Mouse (Mus musculus) CD8-positive naive resting alpha-beta T cell, adult 2 months (primary cell): ENCODE data around the gene Polr2b.

Experiments used
- DNase-seq, 2 experiments: peaks; one replicate each; pipeline ENCODE4 v3.0.0; 2022; ENCODE audit warnings: low read depth in 2 of 2, low spot score in 2 of 2

The Polr2b gene

DNA sequence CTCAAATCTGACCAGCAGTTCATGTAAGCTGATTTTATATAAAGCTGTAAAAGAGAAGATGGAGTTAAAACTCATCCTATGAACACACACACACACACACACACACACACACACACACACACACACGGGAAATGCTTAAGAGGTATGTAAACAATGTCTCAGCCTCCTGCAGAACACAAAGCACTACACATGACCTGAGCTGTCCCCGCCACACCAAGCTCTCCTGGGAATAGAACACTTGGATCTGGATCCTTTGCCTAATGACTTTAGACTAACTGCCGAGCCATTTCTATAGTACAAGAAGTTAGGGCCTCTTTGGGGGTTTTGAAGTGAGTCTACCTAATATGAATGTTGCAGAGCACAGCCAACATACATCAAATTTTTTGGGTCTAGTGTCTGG lies 52.2 kb downstream of the Polr2b start:
- DNase-seq, result no peak

DNA sequence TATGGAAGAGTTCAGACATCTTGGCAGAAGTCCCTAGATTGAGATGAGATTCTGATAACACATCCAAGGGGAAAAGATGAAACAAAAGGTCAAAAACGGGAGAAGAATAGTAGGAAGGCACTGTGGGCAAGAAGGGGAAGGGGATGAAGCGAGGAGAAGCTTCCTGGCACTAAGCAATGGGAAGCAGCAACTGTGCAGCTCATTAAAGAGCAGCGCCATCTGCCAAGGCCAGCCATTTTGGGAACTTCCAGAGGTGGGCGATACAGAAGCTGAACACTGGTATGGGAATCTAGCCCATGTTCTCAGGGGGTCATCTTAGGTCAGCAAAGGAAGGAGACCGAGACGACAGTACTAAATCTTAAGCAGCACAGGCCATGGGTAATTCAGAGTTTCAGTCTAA lies 53.7 kb downstream of the Polr2b start:
- no peak for DNase-seq

DNA sequence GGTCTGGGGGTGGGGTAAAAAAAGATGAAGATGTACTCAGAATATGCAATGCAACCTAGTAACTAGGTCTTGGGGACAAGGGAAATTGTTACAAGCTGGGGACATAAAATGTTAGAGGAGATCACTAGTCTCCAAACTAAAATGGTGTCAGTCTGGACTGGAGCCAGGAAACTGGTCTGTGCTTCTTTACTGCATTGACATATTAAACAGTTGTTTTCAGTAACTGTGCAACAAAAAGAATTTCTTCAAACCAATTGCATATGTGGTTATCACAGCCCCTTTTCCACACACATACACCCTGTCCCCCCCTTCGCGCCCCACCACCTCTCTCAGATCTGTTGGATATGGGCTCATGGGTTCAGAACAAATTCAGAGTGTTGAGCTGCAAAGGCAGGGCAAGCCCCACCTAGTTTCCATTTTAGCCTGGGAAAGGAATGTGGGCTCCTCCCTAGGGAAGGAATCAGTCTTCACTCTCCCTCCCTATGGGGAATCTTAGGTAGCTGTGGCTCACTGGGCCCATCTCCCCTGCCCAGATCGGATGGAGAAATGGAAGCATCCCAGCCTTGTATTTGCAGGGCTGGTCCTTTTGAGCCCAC lies 54.6 kb downstream of the Polr2b start:
- no peak for DNase-seq

DNA sequence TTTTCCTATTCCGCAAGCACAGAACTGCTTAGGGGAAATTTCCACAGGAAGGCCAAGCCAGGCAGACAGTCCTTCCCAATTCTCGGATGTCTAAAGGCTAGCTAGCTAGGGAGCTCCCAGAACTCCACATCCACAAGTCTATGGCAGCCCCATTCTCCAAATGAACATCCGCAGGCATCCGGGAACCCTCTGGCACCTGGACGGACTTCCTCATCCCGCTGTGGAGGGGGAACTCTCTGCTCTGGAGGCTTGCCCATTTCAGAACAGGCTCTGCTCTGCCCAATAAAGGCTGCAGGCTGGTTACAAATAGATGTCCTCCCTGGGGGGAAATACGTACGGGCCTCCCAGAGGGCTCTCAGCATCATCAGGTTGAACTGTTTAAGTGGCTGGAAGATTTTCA lies 56.4 kb downstream of the Polr2b start:
- no peak for DNase-seq

DNA sequence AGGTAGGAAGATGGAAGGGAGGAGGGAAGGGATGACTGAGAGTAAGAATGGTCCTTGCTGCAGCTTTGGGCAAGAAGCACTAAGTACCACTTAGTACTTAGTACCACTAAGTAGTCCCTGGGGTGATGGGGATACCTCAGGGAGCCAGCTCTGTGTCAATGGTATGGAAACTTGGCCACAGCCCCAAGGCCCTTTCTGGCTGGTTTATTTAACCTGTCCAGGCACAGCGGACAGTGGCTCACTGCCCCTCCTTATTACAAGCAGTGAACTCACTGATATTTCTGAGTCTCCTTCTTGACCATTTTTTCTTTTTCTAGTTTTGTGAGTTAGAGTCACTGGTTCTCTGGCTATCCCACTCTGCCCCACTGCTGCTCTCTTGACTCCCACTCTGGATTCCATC lies 57.2 kb downstream of the Polr2b start:
- DNase-seq, result no peak

DNA sequence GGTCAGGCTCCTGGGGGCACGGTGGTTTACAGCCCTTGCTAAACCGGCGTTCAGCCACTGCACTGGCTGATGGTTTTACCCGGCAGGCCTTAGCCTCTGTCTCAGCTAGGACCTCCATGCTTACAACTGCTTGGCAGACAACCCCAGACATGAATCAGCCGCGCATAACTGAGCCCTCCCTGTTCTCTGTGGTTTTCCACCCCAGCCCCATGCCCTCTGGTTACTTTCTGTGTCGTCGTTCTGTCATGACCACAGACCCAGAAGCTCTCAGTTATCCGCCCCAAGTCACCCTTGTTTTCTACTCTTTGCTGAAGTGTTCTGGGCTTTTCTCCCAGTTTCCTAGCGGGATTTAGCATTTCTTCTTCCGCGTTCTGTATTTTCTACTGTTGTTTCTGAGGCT lies 57.7 kb downstream of the Polr2b start:
- no peak for DNase-seq

DNA sequence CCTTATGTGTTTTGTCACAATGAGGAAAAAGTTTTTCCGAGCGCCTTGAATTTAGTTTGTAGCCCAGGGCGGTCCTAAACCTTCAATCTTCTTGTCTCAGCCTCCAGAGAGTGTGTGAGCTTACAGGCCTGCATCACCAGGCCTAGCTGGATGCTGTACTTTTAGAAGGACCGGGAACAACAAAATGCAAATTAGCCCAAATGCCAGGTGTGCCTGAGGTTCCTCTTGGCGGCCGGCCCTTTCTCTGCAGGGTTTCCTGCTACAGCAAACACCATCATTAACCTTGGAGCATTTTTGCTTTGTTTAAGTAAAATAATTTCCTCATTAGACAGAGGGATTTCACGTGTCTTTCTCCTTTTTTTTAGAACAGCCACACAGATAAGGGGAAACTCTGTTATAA lies 58.2 kb downstream of the Polr2b start:
- DNase-seq, result no peak

DNA sequence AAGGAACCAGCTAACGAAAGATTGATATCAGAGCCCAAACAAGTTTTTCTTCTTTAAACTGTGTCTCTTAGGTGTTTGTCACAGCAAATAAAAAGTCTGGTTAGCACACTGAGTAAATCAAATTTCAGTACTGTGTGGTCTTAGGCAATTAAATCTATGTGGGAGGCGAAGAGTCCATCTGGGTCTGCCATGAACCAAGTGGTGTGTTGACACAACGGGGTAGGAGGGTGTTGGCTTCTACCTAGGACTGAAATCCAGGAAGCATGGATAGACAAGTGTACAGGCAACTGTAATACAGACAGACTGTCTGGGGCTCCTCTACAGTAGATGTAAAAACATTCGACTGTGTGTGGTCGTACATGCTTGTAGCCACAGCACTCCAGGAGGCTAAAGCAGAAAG lies 59.4 kb downstream of the Polr2b start:
- no peak for DNase-seq

DNA sequence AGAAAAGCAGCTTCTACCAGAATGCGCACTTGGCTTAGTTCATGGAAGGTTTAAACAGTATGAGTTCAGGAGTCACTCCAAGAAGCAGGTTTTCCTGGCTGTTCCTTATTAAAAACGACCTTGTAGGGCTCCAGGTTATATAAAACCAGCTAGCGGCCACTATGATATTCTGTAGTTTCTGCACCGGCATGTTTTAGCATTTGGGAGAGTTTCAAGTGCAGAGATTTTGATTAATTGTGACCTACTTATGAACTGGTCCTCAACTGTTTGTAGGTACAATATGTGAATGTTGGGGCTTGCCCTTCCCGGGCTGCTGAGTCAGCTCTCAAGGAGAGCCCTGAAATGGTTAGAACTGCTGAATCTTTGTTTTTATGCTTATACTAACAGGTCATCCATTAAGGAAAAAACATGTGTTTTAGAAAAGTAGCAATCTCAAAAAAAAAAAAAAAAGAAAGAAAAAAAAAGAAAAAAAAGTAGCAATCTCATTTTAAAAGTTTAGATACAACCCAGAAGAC lies 60.5 kb downstream of the Polr2b start:
- DNase-seq, result no peak

DNA sequence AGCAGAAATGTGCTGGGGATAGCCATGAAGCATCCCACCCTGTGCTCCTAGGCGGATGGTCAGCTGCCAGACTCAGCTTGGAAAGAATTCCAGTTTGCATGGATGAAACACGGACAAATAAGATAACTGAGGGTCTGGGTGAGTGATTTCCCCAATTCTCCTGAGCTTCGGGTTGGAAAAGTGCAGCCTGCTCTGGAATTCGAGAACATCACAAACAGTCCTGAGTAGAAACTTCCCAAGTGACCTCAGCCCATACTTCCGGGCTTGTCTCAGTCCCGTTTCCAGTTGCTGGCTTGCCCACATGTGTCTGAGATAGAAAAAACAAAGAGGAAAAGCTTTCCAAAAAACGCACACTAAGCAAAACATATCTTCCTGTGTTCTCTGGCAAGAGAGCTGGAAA lies 62.3 kb downstream of the Polr2b start:
- DNase-seq, result no peak

DNA sequence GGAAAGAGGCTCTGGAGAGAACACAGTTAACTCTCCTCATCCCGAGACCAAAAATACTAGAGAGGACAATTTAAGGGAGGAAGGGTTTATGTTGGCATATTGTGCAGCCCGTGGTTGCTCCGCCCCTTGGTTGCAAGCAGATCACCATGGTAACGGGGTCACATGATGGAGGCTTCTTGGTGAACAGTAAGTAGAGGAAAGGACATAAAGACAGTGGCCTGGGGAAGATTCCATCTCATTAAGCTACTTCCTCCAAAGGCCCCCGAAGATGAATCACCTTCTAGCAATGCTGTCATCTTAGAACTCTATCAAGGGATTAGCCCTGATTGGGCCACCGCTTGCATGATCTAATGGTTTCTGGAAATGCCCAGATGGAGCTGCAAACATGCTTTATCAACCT lies 62.8 kb downstream of the Polr2b start:
- no peak for DNase-seq

DNA sequence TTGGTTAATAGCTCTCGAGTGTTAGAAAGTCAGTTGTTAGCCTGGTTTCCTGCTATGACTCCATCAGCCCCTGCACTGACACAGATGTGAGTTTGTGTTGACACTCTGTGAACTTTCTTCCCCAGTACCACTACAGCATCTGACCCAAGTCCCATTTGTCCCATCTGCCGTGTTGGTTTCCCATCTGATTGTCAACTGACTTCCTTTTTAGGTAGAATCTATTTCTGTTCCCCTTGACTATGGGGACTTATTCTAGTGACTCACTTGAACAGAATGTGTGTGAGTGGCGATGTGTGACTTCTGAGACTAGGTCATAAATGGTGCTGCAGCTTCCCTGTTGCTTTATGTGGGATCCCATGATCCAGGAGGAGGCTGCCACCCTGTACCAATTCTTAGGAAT lies 65.0 kb downstream of the Polr2b start:
- DNase-seq, result no peak

DNA sequence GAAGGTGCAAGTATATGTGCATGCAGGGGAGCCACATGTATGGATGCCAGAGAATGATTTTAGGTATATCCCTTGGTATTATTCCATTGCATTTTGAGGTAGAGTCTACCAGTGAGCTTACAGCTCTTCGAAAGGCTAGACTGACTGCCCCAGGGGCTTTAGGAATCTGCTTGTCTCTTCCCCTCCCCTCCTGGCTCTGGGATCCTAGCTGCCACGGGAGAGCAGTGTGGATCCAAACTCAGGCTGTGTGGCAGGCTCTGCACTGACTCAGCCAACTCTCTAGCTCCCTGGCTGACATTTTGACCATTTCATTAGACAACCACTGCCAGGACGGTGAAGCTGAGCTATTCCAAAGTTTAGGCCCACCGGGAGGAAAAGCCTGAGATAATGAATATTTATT lies 65.6 kb downstream of the Polr2b start:
- DNase-seq, result no peak

DNA sequence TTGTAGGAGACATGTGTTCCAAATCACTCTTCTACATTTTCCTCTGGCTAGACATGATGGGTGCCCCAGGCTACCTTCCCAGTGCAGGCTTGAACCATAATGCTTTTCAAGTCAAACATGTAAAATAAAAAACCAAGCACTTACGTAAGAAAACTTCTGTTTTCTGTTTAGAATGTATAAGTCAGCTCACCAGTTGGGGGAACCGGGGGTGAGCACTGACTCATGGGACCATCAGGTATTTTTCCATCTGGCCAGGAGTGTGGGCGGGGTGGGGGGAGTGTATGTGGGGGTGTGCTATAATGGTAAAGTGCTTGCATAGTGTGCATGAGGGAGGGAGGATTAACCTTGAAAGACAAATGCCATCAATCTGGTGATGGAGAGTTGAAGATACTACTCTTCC lies 68.1 kb downstream of the Polr2b start:
- DNase-seq, result no peak

DNA sequence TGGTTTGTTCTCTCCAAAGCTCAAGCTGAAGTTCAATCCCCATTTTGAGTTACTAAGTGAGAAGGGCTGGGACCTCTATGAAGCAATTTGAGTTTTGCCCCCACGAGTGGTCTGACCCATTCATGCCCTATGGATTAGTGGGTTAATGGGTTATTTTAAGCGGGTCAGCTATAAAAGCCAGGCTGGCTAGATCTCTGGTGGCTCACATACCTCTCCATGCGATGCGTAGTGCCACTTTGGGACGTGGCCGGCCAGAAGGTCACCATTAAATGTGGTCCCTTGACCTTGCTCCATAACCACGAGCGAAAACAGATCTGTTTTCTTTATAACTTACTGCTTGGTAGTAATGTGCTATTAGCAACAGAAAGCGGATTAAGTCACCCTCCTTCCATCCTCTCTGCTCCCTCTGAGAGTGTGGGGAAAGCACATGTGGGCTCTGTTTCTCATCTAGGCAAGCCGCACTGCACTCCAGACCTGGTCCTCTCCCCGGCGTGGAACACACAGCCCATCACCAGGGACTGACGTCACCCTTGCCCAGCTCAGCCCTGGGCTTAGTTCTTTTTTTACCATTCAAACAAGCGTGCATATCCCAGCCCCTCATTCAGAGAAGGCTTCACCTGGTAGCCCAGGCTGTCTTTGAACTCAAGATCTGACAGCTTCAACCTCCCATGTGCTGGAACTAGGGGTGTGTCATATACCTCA lies 69.6 kb downstream of the Polr2b start:
- no peak for DNase-seq

DNA sequence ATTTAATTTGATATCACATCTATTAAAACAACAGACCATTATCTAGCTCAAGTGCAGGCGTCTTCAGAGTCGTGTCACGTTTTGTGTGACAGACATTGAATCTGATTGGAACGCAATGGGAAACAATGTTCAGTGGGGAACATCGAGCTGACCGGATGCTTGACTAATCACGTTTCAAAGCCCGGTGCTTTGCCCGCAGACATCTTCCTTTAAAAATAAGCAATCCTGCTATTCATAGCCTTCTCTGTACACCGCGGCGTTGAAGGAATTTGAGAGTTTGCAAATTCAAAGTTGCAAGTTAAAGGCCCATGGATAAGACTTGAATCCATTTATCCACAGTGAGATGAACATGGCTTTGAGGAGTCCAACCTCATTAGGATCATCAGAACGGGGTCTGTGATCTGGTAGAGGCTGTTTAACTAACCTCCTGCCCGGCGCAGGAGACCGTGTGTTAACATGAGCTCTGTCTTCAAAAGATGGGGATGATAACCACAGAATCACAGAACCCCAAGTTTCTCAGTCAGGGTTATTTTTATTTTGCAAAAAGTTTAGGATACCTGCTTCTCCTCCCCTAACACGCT lies 70.5 kb downstream of the Polr2b start:
- no peak for DNase-seq

DNA sequence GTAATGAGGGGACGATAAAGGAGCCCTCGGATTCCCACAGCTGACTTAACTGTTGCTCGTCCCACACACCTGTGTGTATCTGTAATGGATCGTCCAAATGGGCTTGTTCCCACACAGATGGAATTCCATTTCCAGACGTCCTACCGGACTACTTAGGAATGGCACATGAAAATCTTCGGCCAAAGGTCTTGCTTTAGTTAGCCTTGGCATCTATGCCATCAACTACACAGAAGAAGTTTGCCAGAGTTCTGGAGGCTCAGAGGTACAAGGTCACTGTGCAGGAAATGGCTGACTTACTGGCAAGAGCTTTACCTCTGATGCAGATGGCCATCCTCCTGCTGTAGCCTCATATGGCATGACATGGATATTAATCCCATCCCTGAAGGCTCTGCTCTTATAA lies 71.3 kb downstream of the Polr2b start:
- no peak for DNase-seq

DNA sequence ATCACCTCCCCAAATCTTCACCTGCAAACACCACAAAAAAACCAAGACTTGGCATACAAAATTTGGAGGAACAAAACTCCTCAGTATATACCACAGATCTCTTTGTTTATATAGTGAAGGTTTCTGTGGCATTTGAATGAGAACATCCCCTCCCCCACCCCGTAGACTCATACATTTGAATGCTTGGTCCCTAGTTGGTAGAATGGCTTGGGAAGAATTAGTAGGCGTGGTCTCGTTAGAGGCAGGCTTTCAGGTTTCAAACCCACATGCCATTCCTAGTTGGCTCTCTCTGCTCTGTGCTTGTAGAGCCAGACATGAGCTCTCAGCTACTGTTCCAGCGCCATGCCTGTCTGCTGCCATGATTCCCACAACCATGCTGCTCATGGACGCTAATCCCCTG lies 71.7 kb downstream of the Polr2b start:
- no peak for DNase-seq

DNA sequence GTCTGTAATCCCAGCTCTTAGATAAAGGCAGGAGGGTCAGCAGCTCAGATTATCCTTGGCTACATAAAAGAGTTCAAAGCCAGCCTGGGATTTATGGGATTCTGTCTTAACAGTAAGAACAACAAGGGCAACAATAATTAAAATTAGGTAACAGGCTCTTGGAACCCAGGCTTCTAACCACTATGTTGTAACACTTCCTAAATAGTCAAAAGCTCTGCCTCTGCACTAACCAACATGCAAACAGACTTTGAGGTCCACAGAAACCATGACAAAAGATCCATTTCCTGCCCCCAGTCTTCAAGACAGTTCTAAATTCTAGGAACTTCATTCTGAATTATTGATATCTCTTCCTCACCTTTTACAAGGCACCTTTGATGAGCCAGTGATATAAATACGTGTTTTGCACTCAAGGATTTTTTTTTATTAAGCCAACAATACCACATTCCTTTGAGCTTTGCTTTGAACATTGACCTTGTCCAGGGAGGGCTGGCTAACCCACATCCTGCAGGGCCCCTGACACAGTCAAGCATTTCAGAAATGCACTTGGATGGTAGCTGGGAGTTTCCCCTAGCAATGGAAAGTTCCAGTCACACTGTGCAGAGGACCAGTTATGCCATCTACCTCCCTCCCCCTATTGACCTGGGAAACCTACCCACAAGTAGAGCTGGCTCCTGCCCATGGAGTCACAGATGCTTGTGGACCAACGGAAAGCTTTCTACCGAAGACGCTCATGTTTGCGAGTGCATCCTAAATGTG lies 74.0 kb downstream of the Polr2b start:
- no peak for DNase-seq

DNA sequence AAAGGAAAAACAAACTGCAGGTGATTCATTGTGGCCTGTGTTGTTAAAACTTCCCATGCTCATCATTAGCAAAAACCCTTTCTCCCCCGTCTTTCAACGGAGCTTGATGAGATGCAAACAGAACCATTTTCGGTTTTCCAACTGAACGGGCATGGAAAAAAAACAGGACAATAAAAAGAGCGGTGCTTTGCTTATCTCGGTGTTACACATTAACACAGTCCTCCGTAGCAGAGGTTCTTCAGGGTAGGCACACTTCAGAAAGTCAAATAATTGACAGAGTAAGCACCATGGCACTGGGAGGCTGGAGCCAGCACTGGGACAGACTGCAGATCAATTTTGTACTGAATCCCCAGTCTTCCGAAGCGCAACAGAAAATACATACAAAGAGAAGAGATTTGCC lies 74.8 kb downstream of the Polr2b start:
- no peak for DNase-seq

DNA sequence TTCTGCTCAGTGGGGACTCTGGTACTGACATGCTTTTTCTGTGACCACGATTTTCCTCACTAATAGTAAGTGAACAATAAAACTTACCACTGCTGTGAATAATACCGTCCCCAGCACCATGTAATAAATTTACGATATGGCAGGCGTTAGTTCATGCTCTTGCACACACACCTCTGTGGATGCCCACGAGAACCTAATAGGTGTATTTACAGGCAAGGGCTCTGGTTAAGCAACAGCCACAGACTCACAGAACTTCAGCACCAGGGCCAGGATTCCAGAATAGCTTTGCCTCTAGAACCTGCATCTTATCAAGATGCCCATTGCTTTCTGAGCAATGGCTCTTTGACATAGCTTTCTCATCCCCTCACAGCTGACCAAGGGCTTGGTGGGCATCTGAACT lies 75.3 kb downstream of the Polr2b start:
- DNase-seq, result no peak
